Mouse (Mus musculus) liver, embryonic 12.5 days (tissue): Measurements from ENCODE around the gene Olfr870. TPM values are rescaled to one million over a fixed set of nuclear protein-coding genes. Genes with fewer than 3 reads are reported as not detected.
"Not testable (repeated sequence)": the region's sequence is repeated elsewhere in the genome, so short reads cannot be mapped to it uniquely, and the experiment has no call there.

Experiments used
- ATAC-seq: fragments of 200-750 bp; cut with Nextera tagmentation; 2 replicates; pipeline ENCODE4 v1.8.0; 2017; ENCODE audit warnings: moderate number of reproducible peaks, mild to moderate bottlenecking, moderate library complexity
- H3K27ac ChIP-seq: fragments of 300-500 bp; sonication (generic); 2 replicates; pipeline ENCODE4 v1.5.1; 2016; ENCODE audit warnings: mild to moderate bottlenecking
- H3K27me3 ChIP-seq: fragments of 300-500 bp; sonication (generic); replicated peaks from 2 replicates; pipeline ENCODE4 v1.6.1; 2016; ENCODE audit warnings: mild to moderate bottlenecking, moderate library complexity
- H3K36me3 ChIP-seq: fragments of 300-500 bp; sonication (generic); 2 replicates; pipeline ENCODE4 v1.6.1; 2016; ENCODE audit warnings: mild to moderate bottlenecking, moderate library complexity
- H3K4me1 ChIP-seq: fragments of 300-500 bp; sonication (generic); 2 replicates; pipeline ENCODE4 v1.6.1; 2016
- H3K4me2 ChIP-seq: fragments of 300-500 bp; sonication (generic); 2 replicates; pipeline ENCODE4 v1.6.1; 2016; ENCODE audit warnings: mild to moderate bottlenecking, moderate library complexity
- H3K4me3 ChIP-seq: fragments of 300-500 bp; sonication (generic); 2 replicates; pipeline ENCODE4 v1.5.1; 2016; ENCODE audit warnings: mild to moderate bottlenecking, moderate library complexity
- H3K9ac ChIP-seq: fragments of 300-500 bp; sonication (generic); 2 replicates; pipeline ENCODE4 v1.6.1; 2016; ENCODE audit warnings: mild to moderate bottlenecking, moderate library complexity
- H3K9me3 ChIP-seq: fragments of 300-500 bp; sonication (generic); replicated peaks from 2 replicates; pipeline ENCODE4 v1.6.1; 2016; ENCODE audit warnings: mild to moderate bottlenecking, moderate library complexity
- WGBS: fragments of 180-500 bp; shearing (Covaris S2); methylation state at CpG from one replicate; pipeline ENCODE4 v1.1.7; 2016; ENCODE audit not compliant: insufficient replicate concordance; 5-methylcytosine and 5-hydroxymethylcytosine counted together
- polyA plus RNA-seq: library from polyadenylated mRNA; unstranded; fragments of >200 nt; fragmentation: Nextera tagmentation; extraction: Ambion mirVana; gene quantifications from 2 replicates; pipeline ENCODE4 v1.2.1, GENCODE M21; 2016

Gene Olfr870
- not detected in 2 replicates for polyA plus RNA-seq

GRCm38 (mm10) chr9:20173957-20174356 lies at the start of gene Olfr870:
Gene Olfr870, minus strand, starts transcription at chr9:20174057.
- ATAC-seq: no peak
- Histone ChIP-seq H3K9me3 (no peaks in the 10 kb centered on the region), H3K27ac (no peak within 1 kb of the TSS), H3K4me3 (no peak within 1 kb of the TSS), H3K9ac (no peak within 1 kb of the TSS), H3K27me3 (no peaks in the 10 kb centered on the region), H3K36me3 (no peaks in the 10 kb centered on the region), H3K4me2 (no peak within 1 kb of the TSS), H3K4me1 (no peaks in the 10 kb centered on the region)
- WGBS: 55% methylated on average over 2 of the region's 2 CpGs

GRCm38 (mm10) chr9:20211907-20212306 lies 38.0 kb upstream of the Olfr870 start, which contains the start of gene Olfr871:
Gene Olfr871, plus strand, starts transcription at chr9:20212207.
- no peaks in the 10 kb centered on the region for H3K27me3 ChIP-seq
- no peak within 1 kb of the TSS for H3K4me2 ChIP-seq
- H3K9me3 ChIP-seq: no peaks in the 10 kb centered on the region
- no peaks in the 10 kb centered on the region for H3K4me1 ChIP-seq
- ATAC-seq: no peak
- no peak within 1 kb of the TSS for H3K4me3 ChIP-seq
- no peaks in the 10 kb centered on the region for H3K36me3 ChIP-seq
- H3K9ac ChIP-seq: no peak within 1 kb of the TSS
- H3K27ac ChIP-seq: no peak within 1 kb of the TSS

- no peak for ATAC-seq
- WGBS: 55% methylated on average over 2 of the region's 2 CpGs
- H3K27me3 ChIP-seq: no peaks in the 10 kb centered on the region
These were observed 37.6 kb upstream of the Olfr870 start for GRCm38 (mm10) chr9:20211477-20211876.

GRCm38 (mm10) chr9:20210812-20211211 lies 37.0 kb upstream of the Olfr870 start:
- Histone ChIP-seq H3K36me3 (no peaks in the 10 kb centered on the region), H3K9ac (no peak overlapping the region), H3K4me3 (no peak overlapping the region), H3K4me1 (no peaks in the 10 kb centered on the region), H3K27me3 (no peaks in the 10 kb centered on the region), H3K9me3 (no peaks in the 10 kb centered on the region), H3K27ac (no peak overlapping the region), H3K4me2 (no peak overlapping the region)
- no peak for ATAC-seq
- WGBS: 29% methylated on average over 1 of the region's 1 CpGs

More at GRCm38 (mm10) chr9:20211477-20211876, 37.6 kb upstream of the Olfr870 start:
- no peaks in the 10 kb centered on the region for H3K9me3 ChIP-seq
- H3K27ac ChIP-seq: no peak overlapping the region
- no peaks in the 10 kb centered on the region for H3K36me3 ChIP-seq
- H3K4me1 ChIP-seq: no peaks in the 10 kb centered on the region
- no peak overlapping the region for H3K9ac ChIP-seq
- H3K4me3 ChIP-seq: no peak overlapping the region
- H3K4me2 ChIP-seq: no peak overlapping the region

GRCm38 (mm10) chr9:20203413-20203984 lies 29.6 kb upstream of the Olfr870 start:
- not testable (repeated sequence) for H3K4me1 ChIP-seq, H3K4me2 ChIP-seq, ATAC-seq, H3K4me3 ChIP-seq, H3K9ac ChIP-seq, H3K27ac ChIP-seq, H3K36me3 ChIP-seq, H3K27me3 ChIP-seq, H3K9me3 ChIP-seq
- WGBS: 49% methylated on average over 7 of the region's 7 CpGs

- Histone ChIP-seq H3K4me2 (no peak overlapping the region), H3K36me3 (no peaks in the 10 kb centered on the region), H3K27ac (no peak overlapping the region), H3K9me3 (no peaks in the 10 kb centered on the region), H3K27me3 (no peaks in the 10 kb centered on the region), H3K4me3 (no peak overlapping the region), H3K9ac (no peak overlapping the region), H3K4me1 (no peaks in the 10 kb centered on the region)
- WGBS: 46% methylated on average over 1 of the region's 1 CpGs
- ATAC-seq: no peak
These were observed 28.3 kb upstream of the Olfr870 start for GRCm38 (mm10) chr9:20202131-20202530.

- H3K4me3 ChIP-seq: no peak overlapping the region
- H3K36me3 ChIP-seq: no peaks in the 10 kb centered on the region
- H3K27me3 ChIP-seq: no peaks in the 10 kb centered on the region
- ATAC-seq: no peak
- H3K9ac ChIP-seq: no peak overlapping the region
- WGBS: 45% methylated on average over 5 of the region's 5 CpGs
- no peaks in the 10 kb centered on the region for H3K9me3 ChIP-seq
- no peak overlapping the region for H3K27ac ChIP-seq
- no peaks in the 10 kb centered on the region for H3K4me1 ChIP-seq
- no peak overlapping the region for H3K4me2 ChIP-seq
These were observed 5.6 kb upstream of the Olfr870 start for GRCm38 (mm10) chr9:20179463-20179862.

GRCm38 (mm10) chr9:20149706-20150105 lies 24.2 kb downstream of the Olfr870 start:
- H3K36me3 ChIP-seq: no peaks in the 10 kb centered on the region
- no peak for ATAC-seq
- no peaks in the 10 kb centered on the region for H3K4me1 ChIP-seq
- H3K9me3 ChIP-seq: peaks cover 9% of the 10 kb centered on the region; the same call in 1 of the 2 replicates
- H3K4me2 ChIP-seq: no peak overlapping the region
- H3K27ac ChIP-seq: no peak overlapping the region
- WGBS: 71% methylated on average over 3 of the region's 3 CpGs
- no peak overlapping the region for H3K4me3 ChIP-seq
- H3K27me3 ChIP-seq: no peaks in the 10 kb centered on the region
- H3K9ac ChIP-seq: no peak overlapping the region

- 63% methylated on average over 2 of the region's 2 CpGs for WGBS
- no peak within 1 kb of the TSS for H3K4me3 ChIP-seq
These were observed 45.1 kb downstream of the Olfr870 start, which contains the start of gene Olfr869 for GRCm38 (mm10) chr9:20128709-20129108. Gene Olfr869, plus strand, starts transcription at chr9:20129009.

More at GRCm38 (mm10) chr9:20128709-20129108, 45.1 kb downstream of the Olfr870 start, which contains the start of gene Olfr869:
- Histone ChIP-seq H3K4me1 (no peaks in the 10 kb centered on the region), H3K27me3 (no peaks in the 10 kb centered on the region), H3K9me3 (no peaks in the 10 kb centered on the region; the same call in 1 of the 2 replicates), H3K4me2 (no peak within 1 kb of the TSS), H3K27ac (no peak within 1 kb of the TSS), H3K9ac (no peak within 1 kb of the TSS), H3K36me3 (no peaks in the 10 kb centered on the region)
- no peak for ATAC-seq

Other genes starting within 250 kb of the Olfr870 start
- not detected in 2 replicates for gene Olfr866, start 146.0 kb downstream of the Olfr870 start, polyA plus RNA-seq
- gene Olfr867, start 116.5 kb downstream of the Olfr870 start, polyA plus RNA-seq: not detected in 2 replicates
- not detected in 2 replicates for gene Olfr868, start 75.4 kb downstream of the Olfr870 start, polyA plus RNA-seq
- gene Olfr869, start 45.0 kb downstream of the Olfr870 start, polyA plus RNA-seq: not detected in 2 replicates
- gene Olfr871, start 38.1 kb upstream of the Olfr870 start, polyA plus RNA-seq: not detected in 2 replicates
- gene Olfr872, start 63.1 kb upstream of the Olfr870 start, polyA plus RNA-seq: not detected in 2 replicates
- not detected in 2 replicates for gene Olfr39, start 108.3 kb upstream of the Olfr870 start, polyA plus RNA-seq
- not detected in 2 replicates for gene Olfr873, start 124.5 kb upstream of the Olfr870 start, polyA plus RNA-seq
- not detected in 2 replicates for gene Olfr18, start 162.0 kb upstream of the Olfr870 start, polyA plus RNA-seq
- 13.7 and 16.1 TPM in 2 replicates for gene Zfp560, start 211.1 kb upstream of the Olfr870 start, polyA plus RNA-seq